Mouse (Mus musculus): ENCODE results near the gene Dapk3.

GRCm38 (mm10) chr10:81145778-81146177 is 37.0 kb upstream of the Dapk3 start:
- TF ChIP-seq CTCF (conservative IDR thresholded peaks at IDR 0.05; ENCODE audit: low read length) (no peak), NANOG (IDR thresholded peaks at IDR 0.05; ENCODE audit: borderline replicate concordance, low read length) (no peak)
